Mouse (Mus musculus) limb, embryonic 14.5 days (tissue): ENCODE measurements around the gene Coil. TPM values are rescaled to one million over a fixed set of nuclear protein-coding genes. Genes with fewer than 3 reads are reported as not detected.

ENCODE experiments used
- ATAC-seq: fragments of 200-750 bp; cut with Nextera tagmentation; 2 replicates; pipeline ENCODE4 v1.8.0; 2017; ENCODE audit warnings: low read depth, moderate number of reproducible peaks, moderate TSS enrichment; ENCODE audit not compliant: low FRiP score
- DNase-seq: peaks from one replicate; pipeline ENCODE4 v3.0.0-alpha.2; 2015; ENCODE audit warnings: low spot score
- H3K27ac ChIP-seq: fragments of 300-500 bp; sonication (generic); replicated peaks from 2 replicates; pipeline ENCODE4 v1.5.1; 2014; ENCODE audit warnings: low read depth, mild to moderate bottlenecking, low read length, moderate library complexity, mixed read lengths
- H3K27me3 ChIP-seq: fragments of 300-500 bp; sonication (generic); 2 replicates; pipeline ENCODE4 v1.6.1; 2014; ENCODE audit warnings: low read length, mixed read lengths; ENCODE audit not compliant: control insufficient read depth, insufficient read depth
- H3K36me3 ChIP-seq: fragments of 300-500 bp; sonication (generic); 2 replicates; pipeline ENCODE4 v1.6.1; 2014; ENCODE audit warnings: mild to moderate bottlenecking, low read length, moderate library complexity, mixed read lengths; ENCODE audit not compliant: control insufficient read depth, insufficient read depth
- H3K4me1 ChIP-seq: fragments of 300-500 bp; sonication (generic); 2 replicates; pipeline ENCODE4 v1.6.1; 2014; ENCODE audit warnings: antibody characterized with exemption, low read length, mixed read lengths; ENCODE audit not compliant: control insufficient read depth, insufficient read depth
- H3K4me2 ChIP-seq: fragments of 300-500 bp; sonication (generic); replicated peaks from 2 replicates; pipeline ENCODE4 v1.6.1; 2014; ENCODE audit warnings: low read depth, mild to moderate bottlenecking, low read length, moderate library complexity; ENCODE audit not compliant: severe bottlenecking
- H3K4me3 ChIP-seq: fragments of 300-500 bp; sonication (generic); replicated peaks from 2 replicates; pipeline ENCODE4 v1.5.1; 2014; ENCODE audit warnings: low read length
- H3K9ac ChIP-seq: fragments of 300-500 bp; sonication (generic); 2 replicates; pipeline ENCODE4 v1.6.1; 2014; ENCODE audit warnings: mild to moderate bottlenecking, low read depth, low read length, moderate library complexity; ENCODE audit not compliant: severe bottlenecking
- H3K9me3 ChIP-seq: fragments of 300-500 bp; sonication (generic); 2 replicates; pipeline ENCODE4 v1.6.1; 2016; ENCODE audit warnings: low read length; ENCODE audit not compliant: control insufficient read depth
- POLR2A ChIP-seq: fragments of 200-500 bp; IDR thresholded peaks from 2 replicates; pipeline ENCODE4 v1.8.0; 2012; ENCODE audit warnings: inconsistent platforms, mild to moderate bottlenecking, moderate library complexity, borderline replicate concordance; ENCODE audit not compliant: insufficient read depth, insufficient read length; ENCODE audit errors: extremely low read depth
- WGBS: fragments of 180-500 bp; shearing (Covaris S2); extraction: QIAGEN DNeasy Blood & Tissue Kit; methylation state at CpG from one replicate; pipeline ENCODE4 v1.1.7; 2014; 5-methylcytosine and 5-hydroxymethylcytosine counted together
- polyA plus RNA-seq, 2 experiments: library from polyadenylated mRNA; depleted of rRNA in 1 of 2; stranded (reverse) in 1 of 2; unstranded in 1 of 2; fragments of >200 nt; fragmentation: Nextera tagmentation in 1 of 2; extraction: Ambion mirVana in 1 of 2; gene quantifications; 2 replicates each; pipeline versions ENCODE4 v1.2.1 to v1.2.3; 2012 to 2014

Gene Coil
- polyA plus RNA-seq, 2 experiments, result 12.4 to 21.6 TPM

- no peak for ATAC-seq
- H3K27me3 ChIP-seq, result peaks cover 17% of the 10 kb centered on the region
- no peaks in the 10 kb centered on the region for H3K9me3 ChIP-seq
- H3K4me1 ChIP-seq, result no peaks in the 10 kb centered on the region
- no peak overlapping the region for H3K27ac ChIP-seq
- no peak overlapping the region for H3K4me3 ChIP-seq
- peak overlapping the region; percentile 59; the same call in 1 of the 2 replicates for H3K4me2 ChIP-seq
- no peaks in the 10 kb centered on the region for H3K36me3 ChIP-seq
- no peak for TF ChIP-seq POLR2A
- H3K9ac ChIP-seq, result no peak overlapping the region
- DNase-seq, result no peak
These were observed 30.4 kb downstream of the Coil start for GRCm38 (mm10) chr11:89000527-89000819.

GRCm38 (mm10) chr11:89001569-89001968 lies 31.5 kb downstream of the Coil start:
- DNase-seq (no peak), ATAC-seq (no peak)
- H3K4me2 ChIP-seq, result no peak overlapping the region
- no peaks in the 10 kb centered on the region for H3K36me3 ChIP-seq
- 95% methylated on average over 7 of the region's 7 CpGs for WGBS
- TF ChIP-seq POLR2A, result no peak
- no peak overlapping the region for H3K4me3 ChIP-seq
- H3K4me1 ChIP-seq, result no peaks in the 10 kb centered on the region
- H3K27me3 ChIP-seq, result peaks cover 17% of the 10 kb centered on the region
- no peaks in the 10 kb centered on the region for H3K9me3 ChIP-seq
- H3K27ac ChIP-seq, result no peak overlapping the region
- no peak overlapping the region for H3K9ac ChIP-seq

GRCm38 (mm10) chr11:89002068-89002467 lies 32.0 kb downstream of the Coil start:
- ATAC-seq (no peak), DNase-seq (no peak)
- WGBS, result 86% methylated on average over 5 of the region's 5 CpGs
- no peaks in the 10 kb centered on the region for H3K4me1 ChIP-seq
- no peak overlapping the region for H3K4me3 ChIP-seq
- H3K9ac ChIP-seq, result no peak overlapping the region
- H3K36me3 ChIP-seq, result no peaks in the 10 kb centered on the region
- H3K4me2 ChIP-seq, result no peak overlapping the region
- H3K27me3 ChIP-seq, result peaks cover 17% of the 10 kb centered on the region
- no peak overlapping the region for H3K27ac ChIP-seq
- H3K9me3 ChIP-seq, result no peaks in the 10 kb centered on the region
- no peak for TF ChIP-seq POLR2A

GRCm38 (mm10) chr11:89002621-89003020 lies 32.6 kb downstream of the Coil start:
- Histone ChIP-seq H3K36me3 (no peaks in the 10 kb centered on the region), H3K4me2 (no peak overlapping the region)

GRCm38 (mm10) chr11:89003078-89003477 lies 33.0 kb downstream of the Coil start:
- WGBS, result 33% methylated on average over 6 of the region's 6 CpGs
- H3K9ac ChIP-seq, result no peak overlapping the region
- H3K4me1 ChIP-seq, result no peaks in the 10 kb centered on the region
- H3K27ac ChIP-seq, result no peak overlapping the region
- ATAC-seq, result no peak
- DNase-seq, result no peak
- no peak overlapping the region for H3K4me3 ChIP-seq
- H3K9me3 ChIP-seq, result no peaks in the 10 kb centered on the region
- H3K4me2 ChIP-seq, result no peak overlapping the region
- H3K36me3 ChIP-seq, result no peaks in the 10 kb centered on the region
- peaks cover 17% of the 10 kb centered on the region for H3K27me3 ChIP-seq
- no peak for TF ChIP-seq POLR2A

More at GRCm38 (mm10) chr11:89002621-89003020, 32.6 kb downstream of the Coil start:
- H3K4me1 ChIP-seq, result no peaks in the 10 kb centered on the region
- WGBS, result 85% methylated on average over 5 of the region's 5 CpGs
- no peaks in the 10 kb centered on the region for H3K9me3 ChIP-seq
- H3K9ac ChIP-seq, result no peak overlapping the region
- no peak overlapping the region for H3K4me3 ChIP-seq
- DNase-seq, result no peak
- no peak for TF ChIP-seq POLR2A
- no peak for ATAC-seq
- H3K27ac ChIP-seq, result no peak overlapping the region
- H3K27me3 ChIP-seq, result peaks cover 17% of the 10 kb centered on the region

GRCm38 (mm10) chr11:89003726-89004125 lies 33.7 kb downstream of the Coil start:
- Histone ChIP-seq H3K4me2 (no peak overlapping the region), H3K4me1 (no peaks in the 10 kb centered on the region), H3K9me3 (no peaks in the 10 kb centered on the region), H3K4me3 (no peak overlapping the region), H3K27me3 (peaks cover 16% of the 10 kb centered on the region), H3K27ac (no peak overlapping the region), H3K9ac (no peak overlapping the region), H3K36me3 (no peaks in the 10 kb centered on the region)
- WGBS, result 65% methylated on average over 4 of the region's 4 CpGs
- no peak for TF ChIP-seq POLR2A
- DNase-seq (no peak), ATAC-seq (no peak)
